Mouse (Mus musculus) cortical plate, adult 2 months (tissue): ENCODE results near the gene Il22ra1.

Experiments
- CTCF ChIP-seq: fragments of 200-500 bp; IDR thresholded peaks from 2 replicates; pipeline ENCODE4 v1.5.1; 2011; ENCODE audit warnings: mild to moderate bottlenecking, control low read depth, low read length; ENCODE audit not compliant: insufficient read depth; ENCODE audit errors: extremely low read depth
- POLR2A ChIP-seq: fragments of 200-500 bp; IDR thresholded peaks from 2 replicates; pipeline ENCODE4 v1.6.1; 2011; ENCODE audit warnings: mild to moderate bottlenecking, low read length, control low read depth; ENCODE audit not compliant: insufficient read depth; ENCODE audit errors: extremely low read depth

DNA sequence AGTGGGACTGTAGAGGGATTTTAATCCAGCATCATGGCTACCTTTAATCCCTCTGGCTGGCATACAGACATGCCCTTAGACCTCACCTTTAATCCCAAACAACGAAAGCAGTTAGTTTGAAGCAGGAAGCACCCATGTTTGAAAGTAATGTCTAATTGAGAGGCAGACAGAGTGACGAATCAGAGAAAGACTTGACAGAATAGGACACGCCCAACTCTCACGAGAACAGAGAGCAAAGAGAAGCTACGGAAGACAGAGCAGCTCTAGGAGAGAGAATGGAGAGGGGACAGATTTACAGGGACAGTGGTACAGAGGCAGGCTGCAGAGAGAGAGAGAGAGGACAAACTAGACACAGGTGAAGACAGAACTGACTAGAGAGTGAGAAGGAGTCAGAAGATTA is 46.2 kb upstream of the Il22ra1 start:
- TF ChIP-seq CTCF (no peak), POLR2A (no peak)
